Mouse (Mus musculus) olfactory bulb, adult 2 months (tissue): Measurements from ENCODE around the gene Scfd2.

ENCODE experiments used
- CTCF ChIP-seq: fragments of 200-500 bp; IDR thresholded peaks from 2 replicates; pipeline ENCODE4 v1.5.1; 2012; ENCODE audit warnings: low read depth, mild to moderate bottlenecking, low read length, moderate library complexity; ENCODE audit not compliant: insufficient read depth
- POLR2A ChIP-seq: fragments of 200-500 bp; IDR thresholded peaks from 2 replicates; pipeline ENCODE4 v1.6.1; 2012; ENCODE audit warnings: mild to moderate bottlenecking, low read depth, low read length, moderate library complexity; ENCODE audit not compliant: insufficient read depth

GRCm38 (mm10) chr5:74311865-74312264, 219.7 kb downstream of the Scfd2 start:
- TF ChIP-seq CTCF (no peak), POLR2A (no peak)
